Mouse (Mus musculus): ENCODE data around the gene Rag2.

DNA sequence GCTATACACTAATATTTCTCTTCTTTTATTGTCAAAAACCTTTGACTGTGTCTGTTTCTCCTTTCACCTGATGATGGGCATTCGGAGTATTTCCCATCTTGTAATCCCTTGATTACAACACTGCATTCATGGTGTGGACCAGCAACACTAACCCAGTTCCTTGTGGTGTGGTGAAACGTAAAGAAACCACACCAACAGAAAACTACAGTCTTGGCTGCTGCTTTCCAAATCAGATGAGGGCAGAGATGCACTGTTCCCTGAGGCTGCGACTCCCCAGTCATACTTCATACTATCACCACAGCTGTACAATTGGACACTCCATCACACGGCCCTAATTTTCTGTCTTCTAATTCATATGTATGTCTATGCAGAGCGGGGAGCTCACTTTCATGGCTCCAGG is 29.8 kb upstream of the Rag2 start:
- no peak for TF ChIP-seq CTCF (IDR thresholded peaks at IDR 0.05; ENCODE audit: borderline replicate concordance, insufficient read depth, low read length)
- TF ChIP-seq POLR2A (IDR thresholded peaks at IDR 0.05; ENCODE audit: low read depth, low read length), result no peak

All from embryonic fibroblast, embryonic 13.5 days (primary cell).